Mouse (Mus musculus): ENCODE measurements around the gene Myl6. TPM values are rescaled to one million over a fixed set of nuclear protein-coding genes. Genes with fewer than 3 reads are reported as not detected.

Gene Myl6
- polyA plus RNA-seq, 1 experiment = 3,169 TPM

GRCm38 (mm10) chr10:128454471-128454870 is 39.5 kb downstream of the Myl6 start:
- Histone ChIP-seq H3K27me3 (ENCODE audit: control insufficient read depth, insufficient read depth, insufficient read length) (no peaks in the 10 kb centered on the region), H3K79me3 (ENCODE audit: low read depth) (no peaks in the 10 kb centered on the region), H3K79me2 (ENCODE audit: control insufficient read depth, insufficient read depth) (peaks cover under 1% of the 10 kb centered on the region), H3K36me3 (ENCODE audit: control insufficient read depth, insufficient read depth) (no peaks in the 10 kb centered on the region), H3ac (ENCODE audit: control insufficient read depth, insufficient read length, low read depth) (no peak overlapping the region), H3K4me3 (ENCODE audit: insufficient read depth, poor library complexity, severe bottlenecking) (no peak overlapping the region)
- TF ChIP-seq MYOD1 (IDR thresholded peaks at IDR 0.05; ENCODE audit: control insufficient read depth, insufficient read length, low read depth) = no peak
- TF ChIP-seq CTCF (IDR thresholded peaks at IDR 0.05; ENCODE audit: control insufficient read depth, insufficient read depth, insufficient read length) = no peak
- no peak for TF ChIP-seq MYOG (IDR thresholded peaks at IDR 0.05; ENCODE audit: control insufficient read depth, extremely low read depth, insufficient read length)

GRCm38 (mm10) chr10:128451014-128451413 is 42.9 kb downstream of the Myl6 start:
- no peaks in the 10 kb centered on the region for H3K36me3 ChIP-seq (ENCODE audit: control insufficient read depth, insufficient read depth)
- H3K79me2 ChIP-seq (ENCODE audit: control insufficient read depth, insufficient read depth) = no peaks in the 10 kb centered on the region
- no peak for TF ChIP-seq MYOD1 (IDR thresholded peaks at IDR 0.05; ENCODE audit: control insufficient read depth, insufficient read length, low read depth)
- no peak for TF ChIP-seq CTCF (IDR thresholded peaks at IDR 0.05; ENCODE audit: control insufficient read depth, insufficient read depth, insufficient read length)
- no peak for TF ChIP-seq CEBPB (IDR thresholded peaks at IDR 0.05; ENCODE audit: low read depth)
- H3ac ChIP-seq (ENCODE audit: control insufficient read depth, insufficient read length, low read depth) = no peak overlapping the region
- H3K79me3 ChIP-seq (ENCODE audit: low read depth) = no peaks in the 10 kb centered on the region
- no peak overlapping the region for H3K4me3 ChIP-seq (ENCODE audit: insufficient read depth, poor library complexity, severe bottlenecking)
- H3K27me3 ChIP-seq (ENCODE audit: control insufficient read depth, insufficient read depth, insufficient read length) = no peaks in the 10 kb centered on the region

GRCm38 (mm10) chr10:128445407-128445806 is 48.5 kb downstream of the Myl6 start:
- no peak overlapping the region for H3K4me3 ChIP-seq (ENCODE audit: insufficient read depth, poor library complexity, severe bottlenecking)
- H3K79me3 ChIP-seq (ENCODE audit: low read depth) = no peaks in the 10 kb centered on the region
- H3K27me3 ChIP-seq (ENCODE audit: control insufficient read depth, insufficient read depth, insufficient read length) = no peaks in the 10 kb centered on the region
- TF ChIP-seq MYOD1 (IDR thresholded peaks at IDR 0.05; ENCODE audit: control insufficient read depth, insufficient read length, low read depth) = no peak
- TF ChIP-seq FOSL1 (IDR thresholded peaks at IDR 0.05; ENCODE audit: insufficient read depth, low read length, poor library complexity, severe bottlenecking) = no peak
- TF ChIP-seq MYOG (IDR thresholded peaks at IDR 0.05; ENCODE audit: control insufficient read depth, extremely low read depth, insufficient read length) = no peak
- no peak for TF ChIP-seq CEBPB (IDR thresholded peaks at IDR 0.05; ENCODE audit: low read depth)
- TF ChIP-seq MAX (IDR thresholded peaks at IDR 0.05) = no peak
- no peak for TF ChIP-seq CTCF (IDR thresholded peaks at IDR 0.05; ENCODE audit: control insufficient read depth, insufficient read depth, insufficient read length)
- no peak for TF ChIP-seq USF1 (IDR thresholded peaks at IDR 0.05; ENCODE audit: low read depth)
- H3K36me3 ChIP-seq (ENCODE audit: control insufficient read depth, insufficient read depth) = peaks cover 23% of the 10 kb centered on the region
- H3ac ChIP-seq (ENCODE audit: control insufficient read depth, insufficient read length, low read depth) = no peak overlapping the region
- H3K79me2 ChIP-seq (ENCODE audit: control insufficient read depth, insufficient read depth) = no peaks in the 10 kb centered on the region

- no peak overlapping the region for H3K4me3 ChIP-seq (ENCODE audit: insufficient read depth, poor library complexity, severe bottlenecking)
- H3K79me2 ChIP-seq (ENCODE audit: control insufficient read depth, insufficient read depth) = no peaks in the 10 kb centered on the region
- H3K27me3 ChIP-seq (ENCODE audit: control insufficient read depth, insufficient read depth, insufficient read length) = no peaks in the 10 kb centered on the region
- H3ac ChIP-seq (ENCODE audit: control insufficient read depth, insufficient read length, low read depth) = no peak overlapping the region
- TF ChIP-seq CEBPB (IDR thresholded peaks at IDR 0.05; ENCODE audit: low read depth) (no peak), FOSL1 (IDR thresholded peaks at IDR 0.05; ENCODE audit: insufficient read depth, low read length, poor library complexity, severe bottlenecking) (no peak), MAX (IDR thresholded peaks at IDR 0.05) (no peak), CTCF (IDR thresholded peaks at IDR 0.05; ENCODE audit: control insufficient read depth, insufficient read depth, insufficient read length) (no peak), USF1 (IDR thresholded peaks at IDR 0.05; ENCODE audit: low read depth) (no peak)
- peaks cover 33% of the 10 kb centered on the region for H3K36me3 ChIP-seq (ENCODE audit: control insufficient read depth, insufficient read depth)
- no peaks in the 10 kb centered on the region for H3K79me3 ChIP-seq (ENCODE audit: low read depth)
These were observed 49.6 kb downstream of the Myl6 start for GRCm38 (mm10) chr10:128444354-128444753.

DNA sequence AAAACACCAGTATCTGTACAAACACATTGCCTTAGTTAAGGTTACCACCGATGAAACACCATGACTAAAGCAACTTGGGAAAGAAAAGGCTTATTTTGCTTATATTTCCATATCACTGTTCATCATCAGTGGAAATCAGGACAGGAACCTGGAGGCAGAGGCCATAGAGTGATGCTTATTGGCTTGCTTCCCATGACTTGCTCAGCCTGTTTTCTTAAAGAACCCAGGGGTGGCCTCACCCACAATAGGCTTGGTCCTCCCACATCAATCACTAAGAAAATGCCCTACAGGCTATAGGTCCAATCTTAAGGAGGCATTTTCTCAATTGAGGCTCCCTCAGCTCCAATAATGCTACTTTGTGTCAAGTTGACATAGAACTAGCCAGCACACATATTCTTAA is 51.2 kb downstream of the Myl6 start:
- no peaks in the 10 kb centered on the region for H3K79me3 ChIP-seq (ENCODE audit: low read depth)
- H3K36me3 ChIP-seq (ENCODE audit: control insufficient read depth, insufficient read depth) = peaks cover 50% of the 10 kb centered on the region
- no peaks in the 10 kb centered on the region for H3K79me2 ChIP-seq (ENCODE audit: control insufficient read depth, insufficient read depth)
- H3K27me3 ChIP-seq (ENCODE audit: control insufficient read depth, insufficient read depth, insufficient read length) = no peaks in the 10 kb centered on the region
- no peak overlapping the region for H3K4me3 ChIP-seq (ENCODE audit: insufficient read depth, poor library complexity, severe bottlenecking)
- H3ac ChIP-seq (ENCODE audit: control insufficient read depth, insufficient read length, low read depth) = no peak overlapping the region
- TF ChIP-seq CTCF (IDR thresholded peaks at IDR 0.05; ENCODE audit: control insufficient read depth, insufficient read depth, insufficient read length) (no peak), MYOG (IDR thresholded peaks at IDR 0.05; ENCODE audit: control insufficient read depth, extremely low read depth, insufficient read length) (no peak), FOSL1 (IDR thresholded peaks at IDR 0.05; ENCODE audit: insufficient read depth, low read length, poor library complexity, severe bottlenecking) (no peak), MYOD1 (IDR thresholded peaks at IDR 0.05; ENCODE audit: control insufficient read depth, insufficient read length, low read depth) (no peak), CEBPB (IDR thresholded peaks at IDR 0.05; ENCODE audit: low read depth) (no peak), MAX (IDR thresholded peaks at IDR 0.05) (no peak), USF1 (IDR thresholded peaks at IDR 0.05; ENCODE audit: low read depth) (no peak)

DNA sequence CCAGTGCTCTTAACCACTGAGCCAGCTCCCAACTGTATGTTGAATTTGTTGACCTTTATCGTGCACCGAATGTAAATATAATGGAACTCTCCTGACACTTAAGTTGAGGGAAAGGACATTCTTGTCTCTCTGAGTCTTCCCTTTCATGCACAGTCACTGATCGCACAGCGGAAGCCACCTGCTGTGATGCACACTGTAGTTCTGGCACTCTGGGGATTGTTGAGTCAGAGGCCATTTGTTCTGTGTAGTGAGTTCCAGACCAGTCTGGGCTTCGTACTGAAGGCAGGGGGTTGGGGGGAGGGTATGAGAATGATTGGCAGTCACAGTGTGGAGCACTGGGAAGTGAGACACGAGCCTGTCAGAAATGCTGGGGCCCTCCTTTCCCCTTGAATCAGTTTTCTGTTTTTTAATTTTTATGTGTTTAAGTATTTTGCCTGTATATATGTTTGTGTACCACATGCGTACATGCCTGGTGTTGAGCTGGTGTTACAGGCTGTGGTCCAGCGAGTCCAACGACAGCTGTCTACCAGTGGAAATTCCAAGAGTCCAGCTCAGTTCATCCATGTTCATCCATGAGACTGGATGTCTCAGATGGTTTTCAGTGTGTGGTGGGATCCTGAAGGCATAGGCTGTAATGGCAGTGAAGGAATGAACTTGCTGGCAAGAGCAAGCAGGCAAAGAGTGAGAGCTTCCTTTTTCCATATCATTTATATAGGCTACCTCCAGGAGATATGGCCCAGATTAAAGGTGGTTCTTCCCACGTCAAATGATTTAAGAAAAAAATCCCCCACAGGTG is 52.4 kb downstream of the Myl6 start:
- Histone ChIP-seq H3K36me3 (ENCODE audit: control insufficient read depth, insufficient read depth) (peaks cover 59% of the 10 kb centered on the region), H3K27me3 (ENCODE audit: control insufficient read depth, insufficient read depth, insufficient read length) (no peaks in the 10 kb centered on the region)
- TF ChIP-seq CTCF (IDR thresholded peaks at IDR 0.05; ENCODE audit: control insufficient read depth, insufficient read depth, insufficient read length) = no peak
- no peak for TF ChIP-seq MAX (IDR thresholded peaks at IDR 0.05)
- TF ChIP-seq MYOD1 (IDR thresholded peaks at IDR 0.05; ENCODE audit: control insufficient read depth, insufficient read length, low read depth) = no peak
- TF ChIP-seq CEBPB (IDR thresholded peaks at IDR 0.05; ENCODE audit: low read depth) = no peak
- TF ChIP-seq MYOG (IDR thresholded peaks at IDR 0.05; ENCODE audit: control insufficient read depth, extremely low read depth, insufficient read length) = no peak
- no peak for TF ChIP-seq USF1 (IDR thresholded peaks at IDR 0.05; ENCODE audit: low read depth)

More for the DNA sequence above, 52.4 kb downstream of the Myl6 start:
- H3K79me3 ChIP-seq (ENCODE audit: low read depth) = no peaks in the 10 kb centered on the region
- no peak overlapping the region for H3K4me3 ChIP-seq (ENCODE audit: insufficient read depth, poor library complexity, severe bottlenecking)
- H3K79me2 ChIP-seq (ENCODE audit: control insufficient read depth, insufficient read depth) = no peaks in the 10 kb centered on the region
- H3ac ChIP-seq (ENCODE audit: control insufficient read depth, insufficient read length, low read depth) = no peak overlapping the region

Small RNA genes lying within 50 kb of the gene (microRNA-seq; reads per million reads assigned to microRNA genes)
- 0.16 reads per million for gene Mir6916 (ENCODE audit: borderline microRNAs expressed)
- gene Mir8105 (ENCODE audit: borderline microRNAs expressed) = 0.36 reads per million

Other genes starting within 250 kb of the Myl6 start
- gene Apon, start 240.0 kb downstream of the Myl6 start, polyA plus RNA-seq (2012; fragmentation: generic; extraction: Trizol) = 0.16 TPM
- not detected for gene Apof, start 225.5 kb downstream of the Myl6 start, polyA plus RNA-seq (2012; fragmentation: generic; extraction: Trizol)
- gene Stat2, start 223.6 kb downstream of the Myl6 start, polyA plus RNA-seq (2012; fragmentation: generic; extraction: Trizol) = 3.9 TPM
- gene Il23a, start 195.4 kb downstream of the Myl6 start, polyA plus RNA-seq (2012; fragmentation: generic; extraction: Trizol) = not detected
- 5.0 TPM for gene Pan2, start 190.8 kb downstream of the Myl6 start, polyA plus RNA-seq (2012; fragmentation: generic; extraction: Trizol)
- gene Cnpy2, start 171.7 kb downstream of the Myl6 start, polyA plus RNA-seq (2012; fragmentation: generic; extraction: Trizol) = 102 TPM
- 212 TPM for gene Cs, start 156.4 kb downstream of the Myl6 start, polyA plus RNA-seq (2012; fragmentation: generic; extraction: Trizol)
- gene Coq10a, start 125.1 kb downstream of the Myl6 start, polyA plus RNA-seq (2012; fragmentation: generic; extraction: Trizol) = 13.7 TPM
- 35.9 TPM for gene Ankrd52, start 117.0 kb downstream of the Myl6 start, polyA plus RNA-seq (2012; fragmentation: generic; extraction: Trizol)
- gene Slc39a5, start 92.9 kb downstream of the Myl6 start, polyA plus RNA-seq (2012; fragmentation: generic; extraction: Trizol) = not detected
- gene Nabp2, start 82.7 kb downstream of the Myl6 start, polyA plus RNA-seq (2012; fragmentation: generic; extraction: Trizol) = 93.0 TPM
- gene Rnf41, start 82.5 kb downstream of the Myl6 start, polyA plus RNA-seq (2012; fragmentation: generic; extraction: Trizol) = 34.0 TPM
- 48.4 TPM for gene Smarcc2, start 34.9 kb downstream of the Myl6 start, polyA plus RNA-seq (2012; fragmentation: generic; extraction: Trizol)
- gene Myl6b, start 4.5 kb upstream of the Myl6 start, polyA plus RNA-seq (2012; fragmentation: generic; extraction: Trizol) = 16.7 TPM
- gene Esyt1, start 31.7 kb upstream of the Myl6 start, polyA plus RNA-seq (2012; fragmentation: generic; extraction: Trizol) = 120 TPM
- gene Zc3h10, start 53.6 kb upstream of the Myl6 start, polyA plus RNA-seq (2012; fragmentation: generic; extraction: Trizol) = 13.0 TPM
- 13,760 TPM for gene Rpl41, start 55.2 kb upstream of the Myl6 start, polyA plus RNA-seq (2012; fragmentation: generic; extraction: Trizol)
- gene Pa2g4, start 71.8 kb upstream of the Myl6 start, polyA plus RNA-seq (2012; fragmentation: generic; extraction: Trizol) = 232 TPM
- 0.28 TPM for gene Erbb3, start 95.5 kb upstream of the Myl6 start, polyA plus RNA-seq (2012; fragmentation: generic; extraction: Trizol)
- 2,179 TPM for gene Rps26, start 132.6 kb upstream of the Myl6 start, polyA plus RNA-seq (2012; fragmentation: generic; extraction: Trizol)
- gene Ikzf4, start 151.8 kb upstream of the Myl6 start, polyA plus RNA-seq (2012; fragmentation: generic; extraction: Trizol) = 0.05 TPM
- gene Suox, start 179.9 kb upstream of the Myl6 start, polyA plus RNA-seq (2012; fragmentation: generic; extraction: Trizol) = 9.6 TPM
- 27.0 TPM for gene Rab5b, start 202.1 kb upstream of the Myl6 start, polyA plus RNA-seq (2012; fragmentation: generic; extraction: Trizol)
- gene Pmel, start 210.1 kb upstream of the Myl6 start, polyA plus RNA-seq (2012; fragmentation: generic; extraction: Trizol) = 0.16 TPM
- 34.7 TPM for gene Cdk2, start 210.9 kb upstream of the Myl6 start, polyA plus RNA-seq (2012; fragmentation: generic; extraction: Trizol)

Data from C2C12 (cell line).